Mouse (Mus musculus) heart, adult 2 months (tissue): ENCODE measurements around the gene Nr2c2. TPM values are rescaled to one million over a fixed set of nuclear protein-coding genes. Genes with fewer than 3 reads are reported as not detected.
A peak's percentile ranks its signal among the peaks of the same experiment; 100 is the strongest.

Source experiments
- DNase-seq, 2 experiments: peaks; one replicate each; pipeline ENCODE4 v3.0.0; 2021
- H3K27ac ChIP-seq: fragments of 200-600 bp; 2 replicates; pipeline ENCODE4 v1.8.1; 2022
- H3K27me3 ChIP-seq: fragments of 200-500 bp; 2 replicates; pipeline ENCODE4 v1.6.1; 2012; ENCODE audit warnings: mild to moderate bottlenecking, low read length, inconsistent platforms, mixed read lengths; ENCODE audit not compliant: control insufficient read depth, insufficient read depth
- H3K36me3 ChIP-seq: fragments of 200-500 bp; 2 replicates; pipeline ENCODE4 v1.6.1; 2012; ENCODE audit warnings: low read length, inconsistent platforms; ENCODE audit not compliant: control insufficient read depth, insufficient read depth
- H3K4me1 ChIP-seq: fragments of 200-500 bp; 2 replicates; pipeline ENCODE4 v1.6.1; 2011; ENCODE audit warnings: low read length; ENCODE audit not compliant: control insufficient read depth, insufficient read depth
- H3K4me3 ChIP-seq: fragments of 200-600 bp; 2 replicates; pipeline ENCODE4 v1.8.1; 2022
- H3K79me2 ChIP-seq: fragments of 200-500 bp; replicated peaks from 2 replicates; pipeline ENCODE4 v1.6.1; 2012; ENCODE audit warnings: mild to moderate bottlenecking, inconsistent platforms, low read length, moderate library complexity, mixed read lengths; ENCODE audit not compliant: control insufficient read depth, insufficient read depth
- H3K9ac ChIP-seq: fragments of 200-500 bp; 2 replicates; pipeline ENCODE4 v1.6.1; 2012; ENCODE audit warnings: low read depth, mild to moderate bottlenecking, control low read depth, inconsistent platforms, low read length, mixed read lengths
- CTCF ChIP-seq: fragments of 200-600 bp; IDR thresholded peaks from 2 replicates; pipeline ENCODE4 v1.8.1; 2022; ENCODE audit warnings: antibody characterized with exemption, mild to moderate bottlenecking, moderate library complexity
- EP300 ChIP-seq: fragments of 200-500 bp; IDR thresholded peaks from 2 replicates; pipeline ENCODE4 v1.6.1; 2011; ENCODE audit warnings: low read depth, low read length, control low read depth; ENCODE audit not compliant: insufficient read depth
- POLR2A ChIP-seq: fragments of 200-500 bp; IDR thresholded peaks from 2 replicates; pipeline ENCODE4 v1.6.1; 2011; ENCODE audit warnings: mild to moderate bottlenecking, low read depth, low read length, control low read depth; ENCODE audit not compliant: insufficient read depth
- WGBS: fragments of 180-500 bp; shearing (Covaris S2); methylation state at CpG from one replicate; pipeline ENCODE4 v1.1.7; 2018; 5-methylcytosine and 5-hydroxymethylcytosine counted together
- intact Hi-C: fragments of 180-260 bp; cut with DNase I; formaldehyde crosslinking; loops from one replicate; pipeline ENCODE4 v1.15.1; 2025
- polyA plus RNA-seq: library from polyadenylated mRNA; depleted of rRNA; stranded (reverse); fragments of >200 nt; gene quantifications from 2 replicates; pipeline ENCODE4 v1.2.3, GENCODE M21; 2012
- total RNA-seq, 2 experiments: library from RNA; stranded (reverse); gene quantifications; 2 replicates each; pipeline ENCODE4 v1.2.3; 2021

Nr2c2 gene
- total and polyA plus RNA-seq, 3 experiments, result 8.5 to 26.8 (median 21.6) TPM

GRCm38 (mm10) chr6:92064101-92064500, 27.1 kb upstream of the Nr2c2 start:
- Histone ChIP-seq H3K9ac (no peak overlapping the region), H3K79me2 (no peaks in the 10 kb centered on the region), H3K27me3 (no peaks in the 10 kb centered on the region), H3K4me1 (peaks cover 14% of the 10 kb centered on the region), H3K4me3 (no peak overlapping the region), H3K27ac (no peak overlapping the region; the same call in 1 of the 2 replicates), H3K36me3 (peaks cover 4% of the 10 kb centered on the region; the same call in 1 of the 2 replicates)
- WGBS, result 75% methylated on average over 10 of the region's 10 CpGs
- intact Hi-C loops, result loop anchor here (10.0 kb wide), 1 partner anchor 49 kb away; no protein-coding TSS in a partner anchor
- no peak for TF ChIP-seq POLR2A
- TF ChIP-seq EP300, result no peak
- no peak for TF ChIP-seq CTCF
- no peak for DNase-seq

GRCm38 (mm10) chr6:92065721-92066496, 25.3 kb upstream of the Nr2c2 start:
- WGBS, result 51% methylated on average over 12 of the region's 12 CpGs
- H3K36me3 ChIP-seq, result 0 out of 2 replicates have a peak, but pooled peaks cover 2% of the 10 kb centered on the region
- H3K4me1 ChIP-seq, result peaks cover 14% of the 10 kb centered on the region
- intact Hi-C loops, result loop anchor here (2.0 to 10.0 kb wide), 5 partner anchors 51 to 289 kb away; partner anchors contain the start of gene Fgd5
- peak; percentile 41 to 69 for DNase-seq
- H3K27me3 ChIP-seq, result no peaks in the 10 kb centered on the region
- no peak overlapping the region for H3K4me3 ChIP-seq
- H3K27ac ChIP-seq, result no peak overlapping the region
- no peaks in the 10 kb centered on the region for H3K79me2 ChIP-seq
- H3K9ac ChIP-seq, result no peak overlapping the region
- TF ChIP-seq CTCF (peak; percentile 89), EP300 (no peak)

- intact Hi-C loops, result loop anchor here (1.0 to 10.0 kb wide), 6 partner anchors 52 to 290 kb away; partner anchors contain the start of gene Fgd5
- Histone ChIP-seq H3K27me3 (no peaks in the 10 kb centered on the region), H3K4me1 (peaks cover 9% of the 10 kb centered on the region), H3K27ac (no peak overlapping the region), H3K9ac (no peak overlapping the region), H3K36me3 (0 out of 2 replicates have a peak, but pooled peaks cover 2% of the 10 kb centered on the region), H3K79me2 (no peaks in the 10 kb centered on the region), H3K4me3 (no peak overlapping the region)
- TF ChIP-seq POLR2A, result no peak
- peak; percentile 96 for TF ChIP-seq CTCF
- TF ChIP-seq EP300, result peak; percentile 93
- 44% methylated on average over 16 of the region's 16 CpGs for WGBS
- DNase-seq, result peak; percentile 71 to 82
Measured at GRCm38 (mm10) chr6:92067146-92067790, 23.9 kb upstream of the Nr2c2 start.

GRCm38 (mm10) chr6:92071121-92071839, 19.9 kb upstream of the Nr2c2 start:
- intact Hi-C loops, result no loop called here
- Histone ChIP-seq H3K4me3 (no peak overlapping the region), H3K9ac (no peak overlapping the region), H3K27ac (no peak overlapping the region), H3K36me3 (no peaks in the 10 kb centered on the region), H3K79me2 (no peaks in the 10 kb centered on the region), H3K4me1 (no peaks in the 10 kb centered on the region; the same call in 1 of the 2 replicates), H3K27me3 (no peaks in the 10 kb centered on the region)
- TF ChIP-seq EP300 (no peak), CTCF (peak; percentile 52)
- WGBS, result 50% methylated on average over 15 of the region's 15 CpGs
- no peak for DNase-seq

GRCm38 (mm10) chr6:92080730-92081129, 10.5 kb upstream of the Nr2c2 start:
- intact Hi-C loops, result no loop called here
- Histone ChIP-seq H3K9ac (no peak overlapping the region), H3K27ac (no peak overlapping the region), H3K79me2 (no peaks in the 10 kb centered on the region), H3K4me3 (no peak overlapping the region), H3K4me1 (no peaks in the 10 kb centered on the region), H3K36me3 (no peaks in the 10 kb centered on the region), H3K27me3 (no peaks in the 10 kb centered on the region)
- WGBS, result 96% methylated on average over 2 of the region's 2 CpGs
- TF ChIP-seq POLR2A (no peak), CTCF (no peak), EP300 (no peak)
- no peak for DNase-seq

- no peaks in the 10 kb centered on the region for H3K27me3 ChIP-seq
- no peak overlapping the region for H3K4me3 ChIP-seq
- intact Hi-C loops, result no loop called here
- WGBS, result 71% methylated on average over 4 of the region's 4 CpGs
- H3K27ac ChIP-seq, result no peak overlapping the region
- no peak for TF ChIP-seq CTCF
- TF ChIP-seq POLR2A, result no peak
- TF ChIP-seq EP300, result no peak
- H3K79me2 ChIP-seq, result no peaks in the 10 kb centered on the region
- H3K9ac ChIP-seq, result no peak overlapping the region
- H3K36me3 ChIP-seq, result no peaks in the 10 kb centered on the region
- no peak for DNase-seq
- H3K4me1 ChIP-seq, result no peaks in the 10 kb centered on the region
Measured at GRCm38 (mm10) chr6:92082756-92083155, 8.4 kb upstream of the Nr2c2 start.
